Mouse (Mus musculus) MEL (cell line): Measurements from ENCODE around the gene Tcf7l2. TPM values are rescaled to one million over a fixed set of nuclear protein-coding genes. Genes with fewer than 3 reads are reported as not detected.

Experiments used
- DNase-seq: peaks from one replicate; pipeline ENCODE4 v3.0.0; 2011; ENCODE audit warnings: low read depth, low spot score
- H3K27ac ChIP-seq: 2 replicates; pipeline ENCODE4 v1.5.1; 2012; ENCODE audit warnings: low read depth, mild to moderate bottlenecking, control low read depth, low read length, moderate library complexity; ENCODE audit not compliant: control insufficient read depth
- H3K27me3 ChIP-seq, 2 experiments: fragments of 150-350 bp in 1 of 2; sonication (generic) in 1 of 2; 2 replicates each; pipeline ENCODE4 v1.6.1; 2012; ENCODE audit warnings: low read length in 2 of 2, mild to moderate bottlenecking in 2 of 2, improper control_type of control experiment in 1 of 2, moderate library complexity in 1 of 2; ENCODE audit not compliant: insufficient read depth in 2 of 2, control insufficient read depth in 1 of 2
- H3K36me3 ChIP-seq, 2 experiments: 2 replicates each; pipeline ENCODE4 v1.6.1; 2012 to 2014; ENCODE audit warnings: low read length in 2 of 2, improper control_type of control experiment in 1 of 2, inconsistent platforms in 1 of 2, mild to moderate bottlenecking in 1 of 2; ENCODE audit not compliant: insufficient read depth in 2 of 2, control insufficient read depth in 1 of 2
- H3K4me1 ChIP-seq, 2 experiments: fragments of 150-350 bp in 1 of 2; sonication (generic) in 1 of 2; 2 replicates each; pipeline ENCODE4 v1.6.1; 2012; ENCODE audit warnings: low read length in 2 of 2, improper control_type of control experiment in 1 of 2, mild to moderate bottlenecking in 1 of 2; ENCODE audit not compliant: insufficient read depth in 2 of 2, control insufficient read depth in 1 of 2
- H3K4me3 ChIP-seq, 2 experiments: fragments of 150-350 bp in 1 of 2; sonication (generic) in 1 of 2; 2 replicates each; pipeline ENCODE4 v1.5.1; 2012; ENCODE audit warnings: low read depth in 2 of 2, low read length in 2 of 2, mild to moderate bottlenecking in 2 of 2, moderate library complexity in 2 of 2, control low read depth in 1 of 2, improper control_type of control experiment in 1 of 2; ENCODE audit not compliant: control insufficient read depth in 1 of 2, insufficient read depth in 1 of 2
- H3K79me2 ChIP-seq: 2 replicates; pipeline ENCODE4 v1.6.1; 2012; ENCODE audit warnings: mild to moderate bottlenecking, low read length, moderate library complexity; ENCODE audit not compliant: control insufficient read depth, poor library complexity, insufficient read depth
- H3K9ac ChIP-seq: 2 replicates; pipeline ENCODE4 v1.6.1; 2012; ENCODE audit warnings: low read depth, mild to moderate bottlenecking, control low read depth, low read length, moderate library complexity; ENCODE audit not compliant: control insufficient read depth, poor library complexity, severe bottlenecking
- H3K9me3 ChIP-seq: fragments of 150-350 bp; sonication (generic); replicated peaks from 2 replicates; pipeline ENCODE4 v1.6.1; 2012; ENCODE audit warnings: mild to moderate bottlenecking, low read length, improper control_type of control experiment, moderate library complexity; ENCODE audit not compliant: insufficient read depth
- BHLHE40 ChIP-seq: IDR thresholded peaks from 2 replicates; pipeline ENCODE4 v1.6.1; 2012; ENCODE audit warnings: low read depth, mild to moderate bottlenecking, inconsistent platforms, low read length, improper control_type of control experiment, borderline replicate concordance
- CHD2 ChIP-seq: IDR thresholded peaks from 2 replicates; pipeline ENCODE4 v1.6.1; 2011; ENCODE audit warnings: low read length, improper control_type of control experiment
- CTCF ChIP-seq, 3 experiments: IDR thresholded peaks in 2 of 3; conservative IDR thresholded peaks in 1 of 3; 2 replicates each; pipeline ENCODE4 v1.5.1; 2011 to 2012; ENCODE audit warnings: low read length in 3 of 3, low read depth in 2 of 3, mild to moderate bottlenecking in 2 of 3, improper control_type of control experiment in 1 of 3, inconsistent platforms in 1 of 3, mixed read lengths in 1 of 3, moderate library complexity in 1 of 3; ENCODE audit not compliant: control insufficient read depth in 1 of 3, insufficient read depth in 1 of 3, poor library complexity in 1 of 3, severe bottlenecking in 1 of 3
- ELF1 ChIP-seq: IDR thresholded peaks from 2 replicates; pipeline ENCODE4 v1.6.1; 2014; ENCODE audit warnings: low read depth, mild to moderate bottlenecking, inconsistent platforms, low read length, improper control_type of control experiment, moderate library complexity
- ETS1 ChIP-seq: IDR thresholded peaks from 2 replicates; pipeline ENCODE4 v1.6.1; 2012; ENCODE audit warnings: low read depth, mild to moderate bottlenecking, inconsistent platforms, low read length, improper control_type of control experiment, moderate library complexity
- GATA1 ChIP-seq: IDR thresholded peaks from 2 replicates; pipeline ENCODE4 v1.6.1; 2011; ENCODE audit warnings: low read depth, low read length, improper control_type of control experiment
- HCFC1 ChIP-seq: IDR thresholded peaks from 2 replicates; pipeline ENCODE4 v1.6.1; 2012; ENCODE audit warnings: low read depth, mild to moderate bottlenecking, inconsistent platforms, low read length, improper control_type of control experiment, moderate library complexity
- JUND ChIP-seq: IDR thresholded peaks from 2 replicates; pipeline ENCODE4 v1.6.1; 2011; ENCODE audit warnings: low read depth, mild to moderate bottlenecking, improper control_type of control experiment, low read length
- KAT2A ChIP-seq: conservative IDR thresholded peaks from 2 replicates; pipeline ENCODE4 v1.6.1; 2012; ENCODE audit warnings: low read depth, low read length, improper control_type of control experiment, inconsistent platforms
- MAFK ChIP-seq: IDR thresholded peaks from 2 replicates; pipeline ENCODE4 v1.6.1; 2011; ENCODE audit warnings: low read depth, mild to moderate bottlenecking, low read length, improper control_type of control experiment, borderline replicate concordance
- MAX ChIP-seq: IDR thresholded peaks from 2 replicates; pipeline ENCODE4 v1.6.1; 2011; ENCODE audit warnings: low read length, improper control_type of control experiment
- MYB ChIP-seq: IDR thresholded peaks from 2 replicates; pipeline ENCODE4 v1.6.1; 2011; ENCODE audit warnings: mild to moderate bottlenecking, low read depth, low read length, improper control_type of control experiment
- NELFE ChIP-seq: IDR thresholded peaks from 2 replicates; pipeline ENCODE4 v1.6.1; 2011; ENCODE audit warnings: low read depth, low read length, improper control_type of control experiment
- NRF1 ChIP-seq: IDR thresholded peaks from 2 replicates; pipeline ENCODE4 v1.6.1; 2014; ENCODE audit warnings: low read depth, mild to moderate bottlenecking, inconsistent platforms, low read length, improper control_type of control experiment, moderate library complexity; ENCODE audit not compliant: poor library complexity, insufficient read depth, severe bottlenecking
- POLR2A ChIP-seq, 2 experiments: IDR thresholded peaks; 2 replicates each; pipeline ENCODE4 v1.6.1; 2011 to 2012; ENCODE audit warnings: low read length in 2 of 2, mild to moderate bottlenecking in 2 of 2, control low read depth in 1 of 2, improper control_type of control experiment in 1 of 2, low read depth in 1 of 2, moderate library complexity in 1 of 2; ENCODE audit not compliant: control insufficient read depth in 1 of 2, insufficient read depth in 1 of 2, poor library complexity in 1 of 2
- POLR2AphosphoS2 ChIP-seq: IDR thresholded peaks from 2 replicates; pipeline ENCODE4 v1.6.1; 2011; ENCODE audit warnings: low read length, improper control_type of control experiment
- RAD21 ChIP-seq: IDR thresholded peaks from 2 replicates; pipeline ENCODE4 v1.6.1; 2011; ENCODE audit warnings: mild to moderate bottlenecking, low read depth, low read length, improper control_type of control experiment
- SIN3A ChIP-seq: IDR thresholded peaks from 2 replicates; pipeline ENCODE4 v1.6.1; 2012; ENCODE audit warnings: low read length, improper control_type of control experiment, inconsistent platforms
- SMC3 ChIP-seq: IDR thresholded peaks from 2 replicates; pipeline ENCODE4 v1.6.1; 2011; ENCODE audit warnings: low read depth, low read length, improper control_type of control experiment
- TAL1 ChIP-seq: IDR thresholded peaks from 2 replicates; pipeline ENCODE4 v1.6.1; 2012; ENCODE audit warnings: mild to moderate bottlenecking, inconsistent platforms, low read length, moderate library complexity, mixed read lengths
- TBP ChIP-seq: IDR thresholded peaks from 2 replicates; pipeline ENCODE4 v1.8.0; 2011; ENCODE audit warnings: low read depth, low read length, improper control_type of control experiment
- UBTF ChIP-seq: IDR thresholded peaks from 2 replicates; pipeline ENCODE4 v1.6.1; 2012; ENCODE audit warnings: low read depth, mild to moderate bottlenecking, inconsistent platforms, low read length, improper control_type of control experiment, moderate library complexity, borderline replicate concordance; ENCODE audit not compliant: insufficient read depth
- USF1 ChIP-seq: IDR thresholded peaks from 2 replicates; pipeline ENCODE4 v1.6.1; 2014; ENCODE audit warnings: low read depth, mild to moderate bottlenecking, inconsistent platforms, low read length, improper control_type of control experiment, moderate library complexity
- ZNF384 ChIP-seq: IDR thresholded peaks from 2 replicates; pipeline ENCODE4 v1.6.1; 2012; ENCODE audit warnings: low read depth, mild to moderate bottlenecking, inconsistent platforms, low read length, improper control_type of control experiment
- polyA plus RNA-seq, 2 experiments: library from polyadenylated mRNA; stranded (reverse) in 1 of 2; unstranded in 1 of 2; fragments of >175 nt in 1 of 2; fragments of >200 nt in 1 of 2; gene quantifications; 2 replicates each; pipeline versions ENCODE4 v1.2.1 to v1.2.4; 2012; ENCODE audit warnings: low replicate concordance in 2 of 2, low read depth in 1 of 2; ENCODE audit not compliant: insufficient read length in 2 of 2, insufficient read depth in 1 of 2, missing spikeins in 1 of 2
- total RNA-seq: library from RNA; depleted of rRNA; stranded (reverse); fragments of 300-350 nt; gene quantifications from 2 replicates; pipeline ENCODE4 v1.2.3, GENCODE M21; 2012

The Tcf7l2 gene
- total and polyA plus RNA-seq, 3 experiments, result 0.65 to 12.8 TPM; not detected in 1

GRCm38 (mm10) chr19:55791886-55792285, 50.3 kb downstream of the Tcf7l2 start:
- Histone ChIP-seq H3K4me3 (no peak overlapping the region), H3K9ac (no peak overlapping the region), H3K36me3 (no peaks in the 10 kb centered on the region), H3K27me3 (peaks cover 0 to 1% of the 10 kb centered on the region in 2 experiments; a peak in 1 of 4 replicates), H3K9me3 (no peaks in the 10 kb centered on the region), H3K79me2 (no peaks in the 10 kb centered on the region), H3K27ac (no peak overlapping the region), H3K4me1 (no peaks in the 10 kb centered on the region)
- TF ChIP-seq BHLHE40 (no peak), TAL1 (no peak), HCFC1 (no peak), ETS1 (no peak), SIN3A (no peak), TBP (no peak), USF1 (no peak), MYB (no peak), NELFE (no peak), KAT2A (no peak), JUND (no peak), MAFK (no peak), SMC3 (no peak), RAD21 (no peak), CHD2 (no peak), MAX (no peak), ZNF384 (no peak), GATA1 (no peak), POLR2AphosphoS2 (no peak), UBTF (no peak)
- DNase-seq, result no peak

GRCm38 (mm10) chr19:55792571-55792970, 51.0 kb downstream of the Tcf7l2 start:
- TF ChIP-seq ELF1 (no peak), CHD2 (no peak), TBP (no peak), RAD21 (no peak), NRF1 (no peak), CTCF (IDR thresholded peaks at IDR 0.05 in 2 of 3, conservative IDR thresholded peaks at IDR 0.05 in 1 of 3; ENCODE audit: control insufficient read depth in 1 of 3, insufficient read depth in 1 of 3, low read depth in 2 of 3, low read length in 3 of 3, poor library complexity in 1 of 3, severe bottlenecking in 1 of 3) (no peak), USF1 (no peak), MAX (no peak), POLR2A (IDR thresholded peaks at IDR 0.05; ENCODE audit: control insufficient read depth in 1 of 2, insufficient read depth in 1 of 2, low read depth in 1 of 2, low read length in 2 of 2, poor library complexity in 1 of 2) (no peak), MYB (no peak)
- TF ChIP-seq, all 39 proteins: peak for 0
- H3K9ac ChIP-seq, result no peak overlapping the region
- H3K4me3 ChIP-seq, result peak overlapping the region in 1 of 2 experiments; percentile 23; a peak in 1 of 4 replicates
- no peaks in the 10 kb centered on the region for H3K36me3 ChIP-seq
- no peaks in the 10 kb centered on the region for H3K79me2 ChIP-seq
- H3K9me3 ChIP-seq, result no peaks in the 10 kb centered on the region
- H3K27me3 ChIP-seq, result peaks cover 0 to 1% of the 10 kb centered on the region in 2 experiments; a peak in 2 of 4 replicates
- H3K4me1 ChIP-seq, result no peaks in the 10 kb centered on the region
- H3K27ac ChIP-seq, result no peak overlapping the region
- no peak for DNase-seq
